Mouse (Mus musculus): ENCODE data around the gene Vasp.

The Vasp gene

DNA sequence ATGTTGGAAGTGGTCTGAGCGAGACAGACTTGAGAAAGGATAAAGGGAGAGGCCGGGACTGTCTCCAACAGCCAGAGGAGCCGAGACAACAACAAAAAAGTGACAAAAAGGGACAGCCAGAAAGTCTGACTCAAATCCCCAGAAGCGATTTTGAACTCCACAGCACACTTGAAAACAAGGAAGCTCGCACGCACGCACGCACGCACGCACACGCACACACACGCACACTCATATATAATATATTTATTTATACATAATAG is 31.4 kb upstream of the Vasp start:
- DNase-seq = no peak

- DNase-seq = no peak
These were observed 30.8 kb upstream of the Vasp start for GRCm38 (mm10) chr7:19302264-19303045.

DNA sequence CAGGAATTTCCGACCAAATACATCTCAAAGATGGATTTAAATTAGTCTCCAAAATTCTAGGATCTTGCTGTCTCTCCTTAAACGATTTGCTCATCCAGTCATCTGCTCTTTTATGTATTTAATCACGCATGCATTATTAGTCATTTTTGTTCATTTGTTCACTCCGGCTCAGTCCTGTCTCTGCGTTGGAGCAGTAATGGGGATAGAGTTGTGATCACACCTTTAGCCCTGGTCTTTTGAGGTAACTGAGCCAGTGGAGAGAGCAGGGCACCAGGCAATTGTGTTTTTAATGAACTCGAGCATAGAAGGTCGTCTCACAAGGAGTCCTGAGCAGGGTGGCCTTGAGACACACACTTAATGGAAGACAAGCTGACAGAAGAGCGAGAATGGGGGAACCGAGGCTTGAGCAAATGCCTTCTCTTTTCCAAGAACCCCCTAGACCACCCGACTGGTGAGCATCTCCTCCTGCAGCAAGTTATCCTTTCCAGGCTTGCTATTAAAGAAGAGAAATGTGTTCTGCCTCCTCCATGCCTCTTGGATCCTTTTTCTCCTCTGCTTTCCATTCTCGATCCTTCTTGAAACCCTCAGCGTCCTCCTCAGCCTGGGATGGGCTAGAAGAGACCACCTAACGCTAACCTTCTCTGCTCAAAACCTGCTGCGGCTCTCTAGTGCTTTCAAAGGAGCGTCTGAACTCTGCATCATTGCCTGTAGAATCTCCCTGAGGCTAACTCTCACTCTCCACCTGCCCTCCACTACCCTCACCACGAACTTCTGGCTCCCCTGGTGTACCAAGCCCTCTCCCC is 30.0 kb upstream of the Vasp start:
- DNase-seq = no peak

DNA sequence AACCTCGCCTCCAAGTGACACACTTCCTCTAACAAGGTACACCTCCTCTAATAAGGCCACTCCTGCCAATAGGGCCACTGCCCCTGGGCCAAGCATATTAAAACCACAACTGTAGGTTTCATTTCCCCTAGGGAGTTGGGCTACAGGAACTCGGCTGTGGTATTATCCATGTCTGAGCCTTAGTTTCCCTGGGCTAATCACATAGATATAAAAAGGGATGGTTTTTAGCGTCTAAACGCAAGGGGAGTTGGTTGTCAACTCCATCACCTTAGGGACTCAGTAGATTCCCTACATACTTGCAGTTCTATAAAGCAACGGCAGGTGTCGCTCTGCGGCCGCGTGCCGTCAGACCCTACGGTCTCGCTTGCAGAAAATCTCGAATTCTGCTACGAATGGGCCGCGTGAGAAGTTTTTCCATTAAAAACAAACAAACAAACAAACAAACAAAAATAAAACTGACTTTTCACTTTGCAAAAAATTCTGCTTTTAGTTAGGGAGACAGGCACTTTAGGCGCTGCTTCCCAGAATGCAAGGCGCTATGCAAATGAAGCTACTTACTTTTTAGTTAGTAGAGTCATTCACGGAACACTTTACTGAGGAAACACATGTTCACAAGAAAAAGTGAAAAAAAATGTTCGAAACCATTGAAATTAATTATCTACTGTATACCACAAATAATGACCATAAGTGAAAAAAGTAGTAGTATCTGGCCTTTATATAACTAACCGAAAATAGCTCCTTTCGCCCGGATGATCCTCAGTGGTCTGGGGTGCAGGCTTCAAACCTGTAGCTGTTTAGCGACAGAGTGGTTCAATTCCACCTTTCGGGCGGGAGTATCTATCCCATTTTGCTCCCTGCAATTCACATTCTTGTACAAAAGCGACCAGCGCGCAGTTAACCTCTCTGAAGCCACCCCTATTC is 29.1 kb upstream of the Vasp start:
- peak; percentile 69 to 85 for DNase-seq

- peak; percentile 55 to 68 for DNase-seq
These were observed 27.6 kb upstream of the Vasp start for GRCm38 (mm10) chr7:19299194-19299593.

DNA sequence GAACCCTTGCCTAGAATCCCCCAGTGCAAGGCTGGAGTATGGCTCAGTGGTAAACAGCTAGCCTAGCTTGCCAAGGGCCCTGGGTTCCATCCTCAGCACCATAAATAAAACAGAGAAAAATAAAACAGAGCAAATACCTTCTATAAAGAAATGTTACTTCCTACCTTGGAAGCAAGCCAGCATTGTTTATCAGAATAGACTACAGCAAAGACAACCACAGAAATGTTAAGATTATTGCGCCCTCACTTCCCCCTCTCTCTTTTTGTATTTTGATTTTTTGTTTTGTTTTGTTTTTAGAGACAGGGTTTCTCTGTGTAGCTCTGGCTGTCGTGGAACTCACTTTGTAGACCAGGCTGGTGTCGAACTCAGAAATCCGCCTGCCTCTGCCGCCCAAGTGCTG is 26.2 kb upstream of the Vasp start:
- no peak for DNase-seq

GRCm38 (mm10) chr7:19297034-19297433 is 25.4 kb upstream of the Vasp start:
- DNase-seq = no peak

- peak; percentile 94 to 97 for DNase-seq
These were observed 24.0 kb upstream of the Vasp start for GRCm38 (mm10) chr7:19295503-19296185.

DNA sequence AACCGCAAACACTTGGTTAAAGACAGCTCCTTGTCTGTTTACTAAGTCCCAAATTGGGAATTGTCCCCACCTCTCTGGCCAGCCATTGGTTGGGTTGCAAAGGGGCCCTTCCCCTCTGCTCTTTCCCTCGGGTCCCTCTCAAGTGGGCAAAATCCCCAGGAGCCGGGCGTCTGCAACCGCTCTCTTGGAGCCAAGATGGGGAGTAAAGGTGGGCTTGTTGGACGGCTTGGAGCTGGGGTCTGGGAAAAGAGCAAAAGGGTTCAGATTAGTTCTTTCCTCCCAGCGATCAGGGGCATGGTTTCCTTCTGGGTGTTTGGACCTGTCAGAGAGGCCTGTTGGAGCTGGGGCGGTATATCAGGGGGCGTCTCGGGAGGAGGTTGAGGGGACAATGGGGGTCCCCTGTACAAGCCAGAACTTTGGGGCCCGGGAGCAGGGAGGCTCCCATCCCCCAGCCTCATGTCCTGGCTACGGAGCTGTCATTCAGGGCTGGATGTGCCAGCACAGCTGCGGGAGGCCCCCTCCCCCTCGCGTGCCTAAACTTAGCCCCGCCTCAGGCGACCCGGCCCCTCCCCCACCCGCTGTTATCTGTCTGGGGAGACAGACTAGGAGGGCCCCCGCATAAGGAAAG is 19.5 kb upstream of the Vasp start:
- peak; percentile 49 to 67 for DNase-seq

GRCm38 (mm10) chr7:19284763-19285162 is 13.1 kb upstream of the Vasp start:
- peak in 1 of 2 experiments; percentile 75 for DNase-seq

- no peak for DNase-seq
These were observed 11.8 kb upstream of the Vasp start for GRCm38 (mm10) chr7:19283406-19283804.

GRCm38 (mm10) chr7:19282791-19283405 is 11.3 kb upstream of the Vasp start:
- DNase-seq = peak; percentile 67 to 76

DNA sequence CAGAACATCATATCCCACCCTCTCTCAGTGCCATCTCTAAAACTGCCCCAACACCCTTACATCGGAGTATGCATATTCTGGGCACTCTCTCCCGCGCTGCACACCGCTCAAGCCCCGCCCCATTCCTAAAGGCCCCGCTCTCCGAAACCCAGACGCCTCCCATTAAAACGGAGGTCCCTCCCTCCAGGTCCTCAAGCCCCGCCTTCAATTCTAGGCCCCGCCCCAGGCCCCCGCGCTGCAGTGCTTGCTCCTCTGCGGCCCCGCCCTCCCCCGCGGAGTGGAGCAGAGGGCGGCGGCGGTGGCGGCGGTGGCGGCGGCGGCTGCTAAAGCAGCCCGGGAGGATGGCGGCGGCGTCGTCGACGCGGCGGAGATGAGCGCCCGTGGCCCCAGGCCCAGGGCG is 10.8 kb upstream of the Vasp start, which contains the start of gene Rtn2:
TSS of gene Rtn2 (plus strand) at position 240 of the 400 bp plus-strand sequence.
- peak; percentile 83 to 84 for DNase-seq

DNA sequence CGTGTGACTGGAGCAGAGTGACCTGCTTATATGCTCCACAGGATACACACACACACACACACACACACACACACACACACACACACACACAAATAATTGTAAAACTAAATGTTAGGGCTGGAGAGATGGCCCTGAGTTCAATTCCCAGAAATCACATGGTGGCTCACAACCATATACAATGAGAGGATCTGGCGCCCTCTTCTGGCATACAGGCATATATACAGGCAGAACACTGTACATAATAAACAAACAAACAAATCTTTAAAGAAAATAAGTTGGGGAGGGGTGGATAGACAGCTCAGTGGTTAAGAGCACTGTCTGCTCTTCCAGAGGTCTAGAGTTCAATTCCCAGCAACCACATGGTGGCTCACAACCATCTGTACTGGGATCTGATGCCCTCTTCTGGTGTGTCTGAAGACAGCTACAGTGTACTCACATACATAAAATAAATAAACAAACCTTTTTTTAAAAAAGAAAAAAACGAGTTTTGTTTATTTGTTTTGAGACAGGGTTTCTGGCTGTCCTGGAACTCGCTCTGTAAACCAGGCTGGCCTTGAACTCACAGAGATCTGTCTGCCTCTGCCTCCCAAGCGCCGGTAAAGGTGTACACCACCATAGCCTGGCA is 10.2 kb upstream of the Vasp start:
- DNase-seq = peak in 1 of 2 experiments; percentile 48

- no peak for DNase-seq
These were observed 8.0 kb upstream of the Vasp start, which contains the start of gene Ppm1n for GRCm38 (mm10) chr7:19279581-19280114. TSS of gene Ppm1n (minus strand) at chr7:19280064.

DNA sequence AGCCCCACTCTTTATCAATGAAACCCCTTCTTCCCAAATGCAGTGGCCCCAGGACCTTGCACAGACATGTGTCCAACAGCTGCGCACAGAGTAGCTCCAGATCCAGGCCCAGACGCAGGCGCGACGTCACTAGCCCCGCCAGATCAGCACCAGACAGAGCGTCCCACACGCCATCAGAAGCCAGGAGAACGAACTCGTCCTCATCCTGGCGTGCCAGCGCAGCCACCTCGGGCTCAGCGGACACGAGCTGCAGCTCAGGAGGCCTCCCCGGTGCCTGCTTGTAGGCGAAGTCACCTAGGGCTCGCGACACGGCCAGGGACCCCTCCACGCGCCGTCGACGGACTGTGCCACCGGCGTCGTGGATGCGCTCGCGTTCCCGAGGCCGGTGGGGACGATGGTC is 7.4 kb upstream of the Vasp start:
- DNase-seq = no peak

GRCm38 (mm10) chr7:19276253-19276652 is 4.6 kb upstream of the Vasp start:
- DNase-seq = no peak

DNA sequence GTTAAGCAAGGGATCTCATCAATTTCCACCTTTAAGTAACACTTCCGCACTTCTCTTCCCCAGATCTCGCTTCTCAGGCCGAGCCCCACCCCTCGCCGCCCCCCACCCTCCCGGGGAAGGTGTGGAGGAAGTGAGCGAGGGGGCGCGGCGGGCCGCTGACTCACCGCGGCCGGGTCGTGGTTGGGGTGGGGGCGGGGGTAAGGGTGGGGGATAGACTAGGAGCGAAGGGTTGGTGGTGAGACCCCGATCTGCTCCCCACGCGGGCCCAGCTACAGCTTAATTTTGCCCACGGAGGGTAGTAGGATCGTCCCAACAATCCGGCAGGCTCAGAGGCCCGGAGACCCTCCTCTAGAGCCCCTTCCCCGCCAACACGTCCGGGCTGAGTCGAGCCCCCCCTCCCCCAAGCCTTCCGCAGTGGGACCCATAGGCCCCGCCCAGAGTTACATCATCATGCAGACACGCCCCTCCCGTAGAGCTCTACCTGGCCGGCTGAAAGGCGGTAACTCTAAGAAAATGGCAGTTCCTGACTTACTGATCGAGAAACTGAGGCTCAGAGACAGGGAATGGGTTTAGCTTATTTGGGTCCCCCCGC is 652 bp upstream of the Vasp start:
- DNase-seq = peak; percentile 82 to 86

- DNase-seq = peak; percentile 57 to 68
These were observed 944 bp downstream of the Vasp start for GRCm38 (mm10) chr7:19270509-19271237.

Data from lung, postnatal 4 days (tissue).